Mouse (Mus musculus): Measurements from ENCODE around the gene Slc22a8. TPM values are rescaled to one million over a fixed set of nuclear protein-coding genes. Genes with fewer than 3 reads are reported as not detected.

The Slc22a8 gene
- total and polyA plus RNA-seq, 2 experiments from 2014 or later = 12.9 to 20.3 TPM

GRCm38 (mm10) chr19:8632029-8632428 lies 41.0 kb downstream of the Slc22a8 start:
- Histone ChIP-seq H3K4me2 (ENCODE audit: low read depth, low read length, poor library complexity, severe bottlenecking) (no peak overlapping the region), H3K4me1 (ENCODE audit: insufficient read depth, low read length) (no peaks in the 10 kb centered on the region), H3K9ac (replicated peaks; ENCODE audit: low read length, poor library complexity, severe bottlenecking) (no peak overlapping the region), H3K36me3 (ENCODE audit: insufficient read depth, low read length) (no peaks in the 10 kb centered on the region), H3K9me3 (ENCODE audit: low read length) (no peaks in the 10 kb centered on the region), H3K27me3 (ENCODE audit: insufficient read depth, low read length) (no peaks in the 10 kb centered on the region), H3K27ac (ENCODE audit: low read depth, low read length) (no peak overlapping the region), H3K4me3 (ENCODE audit: low read depth, low read length) (no peak overlapping the region)
- TF ChIP-seq CTCF (IDR thresholded peaks at IDR 0.05) = no peak
- DNase-seq (ENCODE audit: low spot score) (no peak), ATAC-seq (ENCODE audit: low FRiP score) (no peak)
- 77% methylated on average over 1 of the region's 1 CpGs for WGBS

GRCm38 (mm10) chr19:8642086-8642485 lies 51.0 kb downstream of the Slc22a8 start:
- no peaks in the 10 kb centered on the region for H3K36me3 ChIP-seq (ENCODE audit: insufficient read depth, low read length)
- no peak overlapping the region for H3K9ac ChIP-seq (replicated peaks; ENCODE audit: low read length, poor library complexity, severe bottlenecking)
- no peak overlapping the region for H3K4me3 ChIP-seq (ENCODE audit: low read depth, low read length)
- no peak for DNase-seq (ENCODE audit: low spot score)
- 76% methylated on average over 5 of the region's 5 CpGs for WGBS
- TF ChIP-seq CTCF (IDR thresholded peaks at IDR 0.05) = no peak
- no peaks in the 10 kb centered on the region for H3K9me3 ChIP-seq (ENCODE audit: low read length)
- no peak for ATAC-seq (ENCODE audit: low FRiP score)
- no peak overlapping the region for H3K27ac ChIP-seq (ENCODE audit: low read depth, low read length)
- no peaks in the 10 kb centered on the region for H3K27me3 ChIP-seq (ENCODE audit: insufficient read depth, low read length)
- H3K4me1 ChIP-seq (ENCODE audit: insufficient read depth, low read length) = no peaks in the 10 kb centered on the region
- no peak overlapping the region for H3K4me2 ChIP-seq (ENCODE audit: low read depth, low read length, poor library complexity, severe bottlenecking)

- no peak overlapping the region for H3K4me3 ChIP-seq (ENCODE audit: low read depth, low read length)
- H3K9ac ChIP-seq (replicated peaks; ENCODE audit: low read length, poor library complexity, severe bottlenecking) = no peak overlapping the region
- H3K4me2 ChIP-seq (ENCODE audit: low read depth, low read length, poor library complexity, severe bottlenecking) = no peak overlapping the region
- TF ChIP-seq CTCF (IDR thresholded peaks at IDR 0.05) = no peak
- no peak overlapping the region for H3K27ac ChIP-seq (ENCODE audit: low read depth, low read length)
- no peaks in the 10 kb centered on the region for H3K36me3 ChIP-seq (ENCODE audit: insufficient read depth, low read length)
- no peaks in the 10 kb centered on the region for H3K9me3 ChIP-seq (ENCODE audit: low read length)
- 82% methylated on average over 2 of the region's 2 CpGs for WGBS
- H3K27me3 ChIP-seq (ENCODE audit: insufficient read depth, low read length) = no peaks in the 10 kb centered on the region
- DNase-seq (ENCODE audit: low spot score) (no peak), ATAC-seq (ENCODE audit: low FRiP score) (no peak)
- H3K4me1 ChIP-seq (ENCODE audit: insufficient read depth, low read length) = no peaks in the 10 kb centered on the region
These were observed 55.3 kb downstream of the Slc22a8 start for GRCm38 (mm10) chr19:8646393-8646792.

- H3K27ac ChIP-seq (ENCODE audit: low read depth, low read length) = no peak overlapping the region
- DNase-seq (ENCODE audit: low spot score) = no peak
- 0 out of 2 replicates have a peak, but pooled peaks cover 3% of the 10 kb centered on the region for H3K4me1 ChIP-seq (ENCODE audit: insufficient read depth, low read length)
- no peak overlapping the region for H3K9ac ChIP-seq (replicated peaks; ENCODE audit: low read length, poor library complexity, severe bottlenecking)
- ATAC-seq (ENCODE audit: low FRiP score) = no peak
- H3K9me3 ChIP-seq (ENCODE audit: low read length) = no peaks in the 10 kb centered on the region
- H3K27me3 ChIP-seq (ENCODE audit: insufficient read depth, low read length) = no peaks in the 10 kb centered on the region
- no peak overlapping the region for H3K4me2 ChIP-seq (ENCODE audit: low read depth, low read length, poor library complexity, severe bottlenecking)
- H3K4me3 ChIP-seq (ENCODE audit: low read depth, low read length) = no peak overlapping the region
- no peak for TF ChIP-seq CTCF (IDR thresholded peaks at IDR 0.05)
- H3K36me3 ChIP-seq (ENCODE audit: insufficient read depth, low read length) = no peaks in the 10 kb centered on the region
These were observed 64.8 kb downstream of the Slc22a8 start for GRCm38 (mm10) chr19:8655833-8656232.

- H3K9me3 ChIP-seq (ENCODE audit: low read length) = no peaks in the 10 kb centered on the region
- no peak overlapping the region for H3K4me2 ChIP-seq (ENCODE audit: low read depth, low read length, poor library complexity, severe bottlenecking)
- no peaks in the 10 kb centered on the region for H3K27me3 ChIP-seq (ENCODE audit: insufficient read depth, low read length)
- 57% methylated on average over 4 of the region's 4 CpGs for WGBS
- H3K9ac ChIP-seq (replicated peaks; ENCODE audit: low read length, poor library complexity, severe bottlenecking) = no peak overlapping the region
- DNase-seq (ENCODE audit: low spot score) (no peak), ATAC-seq (ENCODE audit: low FRiP score) (no peak)
- no peaks in the 10 kb centered on the region for H3K36me3 ChIP-seq (ENCODE audit: insufficient read depth, low read length)
- H3K27ac ChIP-seq (ENCODE audit: low read depth, low read length) = no peak overlapping the region
- H3K4me3 ChIP-seq (ENCODE audit: low read depth, low read length) = no peak overlapping the region
- 0 out of 2 replicates have a peak, but pooled peaks cover 3% of the 10 kb centered on the region for H3K4me1 ChIP-seq (ENCODE audit: insufficient read depth, low read length)
- TF ChIP-seq CTCF (IDR thresholded peaks at IDR 0.05) = no peak
These were observed 65.3 kb downstream of the Slc22a8 start for GRCm38 (mm10) chr19:8656341-8656740.

Other genes starting within 250 kb of the Slc22a8 start
- gene Slc22a30, start 186.1 kb upstream of the Slc22a8 start, total RNA-seq (2014; rRNA removed) = not detected in 2 replicates
- gene Slc22a30, start 186.1 kb upstream of the Slc22a8 start, polyA plus RNA-seq (2015; fragmentation: Nextera tagmentation; extraction: Ambion mirVana) = 0.09 TPM in 1 of 2 replicates, not detected in the other
- 17.2 and 18.3 TPM in 2 replicates for gene Slc22a6, start 26.8 kb downstream of the Slc22a8 start, total RNA-seq (2014; rRNA removed)
- 13.1 and 14.7 TPM in 2 replicates for gene Slc22a6, start 26.8 kb downstream of the Slc22a8 start, polyA plus RNA-seq (2015; fragmentation: Nextera tagmentation; extraction: Ambion mirVana)
- 1.3 and 1.9 TPM in 2 replicates for gene Chrm1, start 72.5 kb downstream of the Slc22a8 start, total RNA-seq (2014; rRNA removed)
- 1.0 and 1.1 TPM in 2 replicates for gene Chrm1, start 72.5 kb downstream of the Slc22a8 start, polyA plus RNA-seq (2015; fragmentation: Nextera tagmentation; extraction: Ambion mirVana)
- gene Slc3a2, start 132.1 kb downstream of the Slc22a8 start, total RNA-seq (2014; rRNA removed) = 111 and 133 TPM in 2 replicates
- 212 and 223 TPM in 2 replicates for gene Slc3a2, start 132.1 kb downstream of the Slc22a8 start, polyA plus RNA-seq (2015; fragmentation: Nextera tagmentation; extraction: Ambion mirVana)
- gene Wdr74, start 144.6 kb downstream of the Slc22a8 start, total RNA-seq (2014; rRNA removed) = 50.9 and 65.7 TPM in 2 replicates
- gene Wdr74, start 144.6 kb downstream of the Slc22a8 start, polyA plus RNA-seq (2015; fragmentation: Nextera tagmentation; extraction: Ambion mirVana) = 85.9 and 88.2 TPM in 2 replicates
- gene 1700092M07Rik, start 149.5 kb downstream of the Slc22a8 start, total RNA-seq (2014; rRNA removed) = not detected in 2 replicates
- 0.64 TPM in 1 of 2 replicates, not detected in the other for gene 1700092M07Rik, start 149.5 kb downstream of the Slc22a8 start, polyA plus RNA-seq (2015; fragmentation: Nextera tagmentation; extraction: Ambion mirVana)
- 112 and 147 TPM in 2 replicates for gene Stx5a, start 150.2 kb downstream of the Slc22a8 start, total RNA-seq (2014; rRNA removed)
- 104 and 106 TPM in 2 replicates for gene Stx5a, start 150.2 kb downstream of the Slc22a8 start, polyA plus RNA-seq (2015; fragmentation: Nextera tagmentation; extraction: Ambion mirVana)
- 67.4 and 75.6 TPM in 2 replicates for gene Nxf1, start 165.8 kb downstream of the Slc22a8 start, total RNA-seq (2014; rRNA removed)
- 90.0 and 92.8 TPM in 2 replicates for gene Nxf1, start 165.8 kb downstream of the Slc22a8 start, polyA plus RNA-seq (2015; fragmentation: Nextera tagmentation; extraction: Ambion mirVana)
- gene Tmem223, start 179.7 kb downstream of the Slc22a8 start, total RNA-seq (2014; rRNA removed) = 210 and 320 TPM in 2 replicates
- 202 and 230 TPM in 2 replicates for gene Tmem223, start 179.7 kb downstream of the Slc22a8 start, polyA plus RNA-seq (2015; fragmentation: Nextera tagmentation; extraction: Ambion mirVana)
- 20.4 and 27.3 TPM in 2 replicates for gene Tmem179b, start 183.2 kb downstream of the Slc22a8 start, total RNA-seq (2014; rRNA removed)
- 19.1 and 21.1 TPM in 2 replicates for gene Tmem179b, start 183.2 kb downstream of the Slc22a8 start, polyA plus RNA-seq (2015; fragmentation: Nextera tagmentation; extraction: Ambion mirVana)
- 32.5 and 38.7 TPM in 2 replicates for gene Taf6l, start 195.2 kb downstream of the Slc22a8 start, total RNA-seq (2014; rRNA removed)
- 25.2 and 26.4 TPM in 2 replicates for gene Taf6l, start 195.2 kb downstream of the Slc22a8 start, polyA plus RNA-seq (2015; fragmentation: Nextera tagmentation; extraction: Ambion mirVana)
- gene Polr2g, start 207.3 kb downstream of the Slc22a8 start, total RNA-seq (2014; rRNA removed) = 67.2 and 67.5 TPM in 2 replicates
- gene Polr2g, start 207.3 kb downstream of the Slc22a8 start, polyA plus RNA-seq (2015; fragmentation: Nextera tagmentation; extraction: Ambion mirVana) = 163 and 171 TPM in 2 replicates
- gene Zbtb3, start 211.3 kb downstream of the Slc22a8 start, total RNA-seq (2014; rRNA removed) = 6.0 and 6.2 TPM in 2 replicates
- 3.2 and 4.5 TPM in 2 replicates for gene Zbtb3, start 211.3 kb downstream of the Slc22a8 start, polyA plus RNA-seq (2015; fragmentation: Nextera tagmentation; extraction: Ambion mirVana)
- gene Ttc9c, start 228.1 kb downstream of the Slc22a8 start, total RNA-seq (2014; rRNA removed) = 63.0 and 63.8 TPM in 2 replicates
- gene Ttc9c, start 228.1 kb downstream of the Slc22a8 start, polyA plus RNA-seq (2015; fragmentation: Nextera tagmentation; extraction: Ambion mirVana) = 38.8 and 45.3 TPM in 2 replicates
- gene Hnrnpul2, start 228.8 kb downstream of the Slc22a8 start, total RNA-seq (2014; rRNA removed) = 25.9 and 36.2 TPM in 2 replicates
- gene Hnrnpul2, start 228.8 kb downstream of the Slc22a8 start, polyA plus RNA-seq (2015; fragmentation: Nextera tagmentation; extraction: Ambion mirVana) = 4.6 and 5.5 TPM in 2 replicates
- gene AC129217.1, start 238.5 kb downstream of the Slc22a8 start, total RNA-seq (2014; rRNA removed) = 5.6 and 12.7 TPM in 2 replicates
- gene AC129217.1, start 238.5 kb downstream of the Slc22a8 start, polyA plus RNA-seq (2015; fragmentation: Nextera tagmentation; extraction: Ambion mirVana) = not detected in 2 replicates
- 112 and 121 TPM in 2 replicates for gene Bscl2, start 246.2 kb downstream of the Slc22a8 start, total RNA-seq (2014; rRNA removed)
- 101 and 108 TPM in 2 replicates for gene Bscl2, start 246.2 kb downstream of the Slc22a8 start, polyA plus RNA-seq (2015; fragmentation: Nextera tagmentation; extraction: Ambion mirVana)
- 103 and 119 TPM in 2 replicates for gene Gng3, start 247.9 kb downstream of the Slc22a8 start, total RNA-seq (2014; rRNA removed)
- 746 and 809 TPM in 2 replicates for gene Gng3, start 247.9 kb downstream of the Slc22a8 start, polyA plus RNA-seq (2015; fragmentation: Nextera tagmentation; extraction: Ambion mirVana)